Mouse (Mus musculus): ENCODE results near the gene Creb5. TPM values are rescaled to one million over a fixed set of nuclear protein-coding genes. Genes with fewer than 3 reads are reported as not detected.

Creb5 gene
- polyA plus RNA-seq, 1 experiment from 2014 or later, result 2.5 TPM

DNA sequence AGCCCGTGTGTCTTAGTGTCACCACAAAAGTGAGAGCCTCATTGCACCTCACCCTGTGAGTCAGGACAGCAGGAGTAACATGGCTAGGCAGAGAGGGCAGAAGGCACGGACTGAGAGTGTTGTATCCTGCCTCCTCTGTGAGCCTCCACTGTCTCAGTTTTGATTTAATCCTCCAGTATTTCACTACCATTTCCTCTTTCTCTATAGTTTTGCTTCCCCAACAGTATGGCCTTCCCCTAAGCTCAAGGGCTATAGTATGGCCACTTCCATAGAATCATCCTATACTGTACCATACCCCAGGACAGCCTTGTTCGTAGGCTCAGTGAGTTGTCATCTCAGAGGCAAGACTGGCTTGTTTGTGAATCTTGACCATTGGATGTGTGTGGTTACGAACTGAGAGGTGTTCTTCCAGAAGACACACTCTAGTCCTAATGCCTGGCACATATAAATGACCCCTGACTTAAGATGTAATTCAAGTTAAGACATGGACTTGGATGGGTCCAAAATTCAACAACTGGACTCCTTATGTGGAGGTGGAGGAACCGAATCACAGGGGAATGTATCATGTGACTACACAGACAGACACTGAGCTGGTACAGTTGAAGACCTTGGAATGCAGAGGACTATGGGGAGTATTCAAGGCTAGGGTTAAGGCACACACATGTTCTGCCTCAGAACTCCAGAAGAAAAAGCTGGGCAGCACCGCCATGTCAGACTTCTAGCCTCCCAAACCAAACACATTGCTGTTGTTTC lies 173.1 kb downstream of the Creb5 start:
- H3K9me3 ChIP-seq (replicated peaks; ENCODE audit: control insufficient read depth, low read length, poor library complexity, severe bottlenecking), result no peaks in the 10 kb centered on the region
- ATAC-seq, result no peak
- no peak overlapping the region for H3K4me3 ChIP-seq (ENCODE audit: low read depth, low read length)
- no peak overlapping the region for H3K4me2 ChIP-seq (ENCODE audit: low read length)
- peaks cover 2% of the 10 kb centered on the region; the same call in 1 of the 2 replicates for H3K4me1 ChIP-seq (ENCODE audit: control insufficient read depth, insufficient read depth, low read length)
- H3K27ac ChIP-seq (ENCODE audit: low read length), result no peak overlapping the region
- no peaks in the 10 kb centered on the region for H3K27me3 ChIP-seq (ENCODE audit: control insufficient read depth, insufficient read depth, low read depth, low read length)
- no peak overlapping the region for H3K9ac ChIP-seq (ENCODE audit: low read depth, low read length)
- 92% methylated on average over 6 of the region's 6 CpGs for WGBS
- H3K36me3 ChIP-seq (ENCODE audit: control insufficient read depth, insufficient read depth, low read length), result no peaks in the 10 kb centered on the region

DNA sequence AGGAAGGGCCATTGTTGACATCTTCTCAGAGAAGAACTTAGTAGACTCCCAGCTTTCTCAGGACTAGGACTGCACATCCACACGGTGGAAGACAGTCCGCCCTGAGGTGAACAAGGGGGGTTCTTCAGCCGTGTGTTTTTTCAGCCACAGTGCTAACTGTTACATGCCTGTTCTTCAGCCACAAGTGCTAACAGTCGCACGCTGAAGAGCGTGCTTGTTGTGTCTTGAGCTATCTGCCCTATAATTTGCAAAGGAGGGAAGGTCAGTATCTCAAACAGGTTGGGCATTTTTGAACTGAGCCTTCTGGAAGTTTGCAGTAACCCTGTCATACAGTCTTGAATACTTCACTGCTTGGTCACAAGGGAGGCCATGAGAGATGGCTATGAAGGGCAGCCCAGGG lies 174.0 kb downstream of the Creb5 start:
- ATAC-seq, result no peak
- Histone ChIP-seq H3K9ac (ENCODE audit: low read depth, low read length) (no peak overlapping the region), H3K4me1 (ENCODE audit: control insufficient read depth, insufficient read depth, low read length) (peaks cover 2% of the 10 kb centered on the region; the same call in 1 of the 2 replicates), H3K27me3 (ENCODE audit: control insufficient read depth, insufficient read depth, low read depth, low read length) (no peaks in the 10 kb centered on the region), H3K4me2 (ENCODE audit: low read length) (no peak overlapping the region), H3K27ac (ENCODE audit: low read length) (no peak overlapping the region), H3K9me3 (replicated peaks; ENCODE audit: control insufficient read depth, low read length, poor library complexity, severe bottlenecking) (no peaks in the 10 kb centered on the region), H3K36me3 (ENCODE audit: control insufficient read depth, insufficient read depth, low read length) (no peaks in the 10 kb centered on the region), H3K4me3 (ENCODE audit: low read depth, low read length) (no peak overlapping the region)
- 85% methylated on average over 6 of the region's 6 CpGs for WGBS

DNA sequence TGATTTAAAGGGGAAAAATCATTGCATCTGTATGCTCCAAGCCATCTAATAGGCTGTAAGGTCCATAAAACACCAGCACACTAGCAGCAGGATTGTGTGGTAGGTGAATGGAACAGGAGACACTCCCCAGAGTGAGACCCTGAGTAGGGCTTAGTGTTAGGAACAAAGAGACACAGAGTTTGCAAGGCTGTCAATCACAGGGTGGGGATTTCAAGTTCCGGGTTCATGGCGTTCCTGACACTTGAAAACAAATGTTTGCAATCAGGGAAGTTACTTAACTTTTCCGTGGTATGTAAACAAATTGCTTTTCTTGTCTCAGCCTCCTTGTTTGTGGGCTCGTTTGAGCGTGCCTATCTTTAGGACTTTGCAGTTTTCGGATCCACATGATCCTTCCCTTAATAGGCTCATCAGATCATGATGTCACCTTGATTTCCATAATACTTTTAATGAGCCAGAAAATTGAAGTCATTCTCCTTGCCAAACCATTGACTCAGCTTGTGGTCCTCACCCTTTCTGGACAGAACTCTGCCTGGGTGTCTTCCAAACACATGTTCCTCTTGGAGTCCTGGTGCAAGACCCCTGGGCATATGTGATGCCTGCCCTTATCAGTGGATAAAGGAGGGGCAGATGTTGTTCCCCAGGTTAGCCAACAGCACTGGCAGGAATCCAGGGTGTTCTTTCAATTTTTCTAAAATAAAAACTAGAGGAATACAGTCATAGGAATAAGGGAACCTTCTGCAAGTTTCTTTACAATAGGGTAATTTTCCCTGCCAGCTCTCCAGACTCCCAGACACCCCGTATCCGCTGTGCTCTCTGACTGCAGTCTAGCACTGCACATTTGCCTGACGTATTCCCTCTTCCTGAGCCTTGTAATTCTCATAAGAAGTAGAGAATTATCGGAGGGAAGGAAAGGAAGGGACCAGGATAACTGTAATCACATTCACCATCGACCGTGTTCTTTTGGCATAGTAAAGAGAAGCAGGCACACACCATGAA lies 175.0 kb downstream of the Creb5 start:
- H3K4me1 ChIP-seq (ENCODE audit: control insufficient read depth, insufficient read depth, low read length), result peaks cover 2% of the 10 kb centered on the region; the same call in 1 of the 2 replicates
- H3K4me2 ChIP-seq (ENCODE audit: low read length), result no peak overlapping the region
- H3K4me3 ChIP-seq (ENCODE audit: low read depth, low read length), result no peak overlapping the region
- no peaks in the 10 kb centered on the region for H3K36me3 ChIP-seq (ENCODE audit: control insufficient read depth, insufficient read depth, low read length)
- H3K27ac ChIP-seq (ENCODE audit: low read length), result no peak overlapping the region
- ATAC-seq, result no peak
- no peaks in the 10 kb centered on the region for H3K27me3 ChIP-seq (ENCODE audit: control insufficient read depth, insufficient read depth, low read depth, low read length)
- H3K9me3 ChIP-seq (replicated peaks; ENCODE audit: control insufficient read depth, low read length, poor library complexity, severe bottlenecking), result no peaks in the 10 kb centered on the region
- 69% methylated on average over 12 of the region's 12 CpGs for WGBS
- no peak overlapping the region for H3K9ac ChIP-seq (ENCODE audit: low read depth, low read length)

DNA sequence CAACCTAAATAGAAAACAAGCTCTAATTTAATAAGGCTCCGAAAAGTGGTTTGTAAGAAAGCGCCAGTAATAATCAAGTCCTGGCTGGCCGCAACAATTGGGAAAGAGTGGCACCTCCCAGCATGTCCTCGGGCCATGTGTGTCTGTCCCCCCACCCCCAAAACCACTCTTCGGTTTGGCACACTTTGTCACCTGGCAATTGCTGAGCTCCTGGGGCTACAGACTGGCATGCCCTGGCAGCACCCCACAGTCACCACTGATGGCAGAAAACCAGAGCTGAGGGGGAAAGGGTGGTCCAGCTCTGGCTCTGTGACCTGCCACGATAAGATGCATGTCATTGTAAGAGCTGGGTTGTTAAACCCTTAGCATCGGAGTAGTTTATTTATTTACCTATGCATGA lies 175.7 kb downstream of the Creb5 start:
- H3K4me1 ChIP-seq (ENCODE audit: control insufficient read depth, insufficient read depth, low read length), result peaks cover 2% of the 10 kb centered on the region; the same call in 1 of the 2 replicates
- H3K9me3 ChIP-seq (replicated peaks; ENCODE audit: control insufficient read depth, low read length, poor library complexity, severe bottlenecking), result no peaks in the 10 kb centered on the region
- ATAC-seq, result no peak
- H3K36me3 ChIP-seq (ENCODE audit: control insufficient read depth, insufficient read depth, low read length), result no peaks in the 10 kb centered on the region
- no peak overlapping the region for H3K9ac ChIP-seq (ENCODE audit: low read depth, low read length)
- no peak overlapping the region for H3K4me3 ChIP-seq (ENCODE audit: low read depth, low read length)
- no peaks in the 10 kb centered on the region for H3K27me3 ChIP-seq (ENCODE audit: control insufficient read depth, insufficient read depth, low read depth, low read length)
- 70% methylated on average over 7 of the region's 7 CpGs for WGBS
- H3K4me2 ChIP-seq (ENCODE audit: low read length), result no peak overlapping the region
- H3K27ac ChIP-seq (ENCODE audit: low read length), result no peak overlapping the region

DNA sequence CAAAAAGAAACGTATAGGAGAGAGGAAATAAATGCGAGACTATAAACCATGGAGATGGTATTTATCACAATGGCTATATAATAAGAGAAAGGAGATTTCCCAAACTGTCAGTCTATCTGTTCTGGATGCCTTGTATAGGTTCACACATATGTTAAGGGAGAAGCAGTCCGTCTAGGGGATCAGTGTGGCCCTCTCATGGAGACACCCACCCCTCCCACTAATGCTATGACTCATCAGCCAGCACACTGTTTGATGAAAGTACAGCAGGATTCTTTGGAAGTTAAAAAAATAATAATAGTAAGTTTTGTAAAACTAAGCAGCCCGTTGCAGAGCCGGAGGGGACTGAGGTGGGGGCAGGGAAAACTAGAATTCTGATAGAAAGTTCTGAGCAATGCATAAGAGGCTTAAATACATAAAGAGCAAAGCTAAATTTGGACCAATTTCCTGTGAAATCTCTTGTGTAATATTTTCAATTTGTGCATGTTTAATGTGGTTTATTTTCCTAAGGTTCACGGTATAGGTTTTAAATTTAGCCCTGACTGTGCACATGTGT lies 176.3 kb downstream of the Creb5 start:
- Histone ChIP-seq H3K27me3 (ENCODE audit: control insufficient read depth, insufficient read depth, low read depth, low read length) (no peaks in the 10 kb centered on the region), H3K36me3 (ENCODE audit: control insufficient read depth, insufficient read depth, low read length) (no peaks in the 10 kb centered on the region), H3K27ac (ENCODE audit: low read length) (no peak overlapping the region), H3K4me2 (ENCODE audit: low read length) (no peak overlapping the region), H3K9ac (ENCODE audit: low read depth, low read length) (no peak overlapping the region), H3K4me3 (ENCODE audit: low read depth, low read length) (no peak overlapping the region), H3K4me1 (ENCODE audit: control insufficient read depth, insufficient read depth, low read length) (peaks cover 2% of the 10 kb centered on the region; the same call in 1 of the 2 replicates), H3K9me3 (replicated peaks; ENCODE audit: control insufficient read depth, low read length, poor library complexity, severe bottlenecking) (no peaks in the 10 kb centered on the region)
- 67% methylated on average over 6 of the region's 6 CpGs for WGBS
- no peak for ATAC-seq

DNA sequence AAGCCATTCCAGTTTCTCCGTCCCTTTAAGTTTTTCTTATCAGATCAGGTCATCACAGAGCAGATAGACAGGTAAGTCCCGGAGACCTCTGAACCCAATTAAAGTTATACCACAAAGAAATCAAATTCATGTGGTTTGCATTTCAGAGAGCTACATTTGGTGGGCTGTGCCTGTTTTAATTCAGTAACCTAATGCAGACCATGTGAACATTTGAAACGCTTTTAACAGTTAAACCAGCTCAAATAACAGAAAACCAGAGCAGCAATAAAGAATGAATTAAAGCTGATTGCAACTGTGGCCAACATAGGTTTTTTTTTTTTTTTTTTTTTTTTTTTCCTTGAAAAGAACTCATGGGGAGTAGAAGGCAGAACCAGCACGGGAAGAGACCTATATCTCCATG lies 182.1 kb downstream of the Creb5 start:
- Histone ChIP-seq H3K4me1 (ENCODE audit: control insufficient read depth, insufficient read depth, low read length) (no peaks in the 10 kb centered on the region), H3K27me3 (ENCODE audit: control insufficient read depth, insufficient read depth, low read depth, low read length) (no peaks in the 10 kb centered on the region), H3K4me3 (ENCODE audit: low read depth, low read length) (no peak overlapping the region), H3K36me3 (ENCODE audit: control insufficient read depth, insufficient read depth, low read length) (no peaks in the 10 kb centered on the region), H3K4me2 (ENCODE audit: low read length) (no peak overlapping the region), H3K9ac (ENCODE audit: low read depth, low read length) (no peak overlapping the region), H3K9me3 (replicated peaks; ENCODE audit: control insufficient read depth, low read length, poor library complexity, severe bottlenecking) (no peaks in the 10 kb centered on the region), H3K27ac (ENCODE audit: low read length) (no peak overlapping the region)
- no peak for ATAC-seq
- WGBS, result 76% methylated on average over 4 of the region's 4 CpGs

DNA sequence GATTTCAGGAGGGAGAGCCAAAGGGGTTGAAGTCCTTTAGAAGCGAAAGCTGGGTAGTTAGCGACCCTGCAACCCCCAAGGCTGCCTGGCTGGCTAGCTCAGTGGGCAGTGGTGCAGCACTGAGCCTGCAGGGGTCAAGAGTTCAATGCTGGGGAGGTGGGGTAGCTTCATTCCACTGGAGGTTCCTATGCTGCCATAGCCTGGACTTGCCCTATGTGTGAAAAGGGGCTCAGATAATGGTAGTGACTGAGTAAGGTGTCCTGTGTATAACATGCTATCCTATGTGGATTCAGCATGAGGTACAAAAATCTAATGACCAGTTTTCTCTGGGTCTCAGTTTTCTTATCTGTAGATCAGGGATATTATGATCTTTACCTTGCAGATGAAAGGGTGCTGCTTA lies 182.6 kb downstream of the Creb5 start:
- Histone ChIP-seq H3K9ac (ENCODE audit: low read depth, low read length) (no peak overlapping the region), H3K4me2 (ENCODE audit: low read length) (no peak overlapping the region), H3K27ac (ENCODE audit: low read length) (no peak overlapping the region), H3K4me1 (ENCODE audit: control insufficient read depth, insufficient read depth, low read length) (no peaks in the 10 kb centered on the region), H3K36me3 (ENCODE audit: control insufficient read depth, insufficient read depth, low read length) (no peaks in the 10 kb centered on the region), H3K9me3 (replicated peaks; ENCODE audit: control insufficient read depth, low read length, poor library complexity, severe bottlenecking) (no peaks in the 10 kb centered on the region), H3K4me3 (ENCODE audit: low read depth, low read length) (no peak overlapping the region), H3K27me3 (ENCODE audit: control insufficient read depth, insufficient read depth, low read depth, low read length) (no peaks in the 10 kb centered on the region)
- 70% methylated on average over 2 of the region's 2 CpGs for WGBS
- no peak for ATAC-seq

DNA sequence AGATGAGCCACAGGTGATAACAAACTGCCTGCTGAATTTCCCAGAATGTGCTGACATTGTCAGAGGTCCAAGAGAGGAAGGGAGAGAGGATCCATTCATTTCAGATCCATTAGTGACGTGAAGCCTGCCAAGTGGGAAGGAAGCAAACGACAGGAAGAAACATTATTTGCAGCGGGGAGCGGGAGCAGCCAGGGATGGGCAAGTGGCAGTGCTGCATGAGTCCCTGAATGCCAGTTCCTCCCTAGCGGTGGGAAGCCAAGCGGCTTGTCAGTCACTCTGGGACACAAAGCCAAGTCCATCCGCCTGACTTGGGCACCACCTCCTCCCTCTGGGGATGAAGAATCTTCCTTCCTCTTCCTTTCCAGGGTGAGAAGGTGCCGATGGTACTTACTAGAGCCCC lies 183.5 kb downstream of the Creb5 start:
- H3K9ac ChIP-seq (ENCODE audit: low read depth, low read length), result no peak overlapping the region
- H3K27me3 ChIP-seq (ENCODE audit: control insufficient read depth, insufficient read depth, low read depth, low read length), result no peaks in the 10 kb centered on the region
- H3K36me3 ChIP-seq (ENCODE audit: control insufficient read depth, insufficient read depth, low read length), result no peaks in the 10 kb centered on the region
- ATAC-seq, result no peak
- no peaks in the 10 kb centered on the region for H3K4me1 ChIP-seq (ENCODE audit: control insufficient read depth, insufficient read depth, low read length)
- H3K4me3 ChIP-seq (ENCODE audit: low read depth, low read length), result no peak overlapping the region
- no peak overlapping the region for H3K4me2 ChIP-seq (ENCODE audit: low read length)
- no peaks in the 10 kb centered on the region for H3K9me3 ChIP-seq (replicated peaks; ENCODE audit: control insufficient read depth, low read length, poor library complexity, severe bottlenecking)
- WGBS, result 50% methylated on average over 8 of the region's 8 CpGs
- H3K27ac ChIP-seq (ENCODE audit: low read length), result no peak overlapping the region

Measured in midbrain, embryonic 16.5 days (tissue).